Mouse (Mus musculus) R1 (cell line): ENCODE data around the gene Zfp799.

ENCODE experiments used
- DNase-seq: peaks from one replicate; pipeline ENCODE4 v3.0.0-alpha.2; 2018; ENCODE audit warnings: low read depth, low spot score

Zfp799 gene

DNA sequence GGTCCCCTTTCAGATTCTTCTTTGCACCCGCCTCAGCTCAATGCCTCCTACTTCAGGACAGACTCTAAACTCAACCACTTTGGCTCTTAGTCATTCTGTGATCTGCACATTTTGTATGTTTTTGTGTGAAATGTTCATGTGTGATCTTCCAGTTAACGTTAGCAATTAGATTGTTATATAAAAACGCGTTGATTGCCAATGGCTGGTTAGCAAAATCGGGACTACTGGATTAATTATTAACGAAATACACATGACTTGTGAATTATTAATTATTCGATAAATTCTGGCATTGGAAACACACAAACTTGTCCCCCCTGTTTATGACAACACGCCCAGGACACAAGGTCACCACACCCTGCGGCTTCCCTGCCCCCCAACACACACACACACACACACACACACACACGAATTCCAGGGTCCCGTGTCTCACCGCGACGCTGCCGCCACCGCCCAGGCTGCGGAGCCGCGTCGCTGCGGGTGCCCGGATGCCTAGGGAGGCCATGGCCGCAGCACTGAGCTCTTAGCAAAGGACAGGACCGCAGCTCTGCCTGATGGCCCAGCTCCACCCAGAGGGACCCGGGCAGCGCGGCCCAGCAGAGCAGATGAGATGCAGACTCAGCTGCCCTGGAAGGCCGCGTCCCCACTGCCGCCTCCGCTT, 42.5 kb downstream of the Zfp799 start:
- peak; percentile 53 for DNase-seq

DNA sequence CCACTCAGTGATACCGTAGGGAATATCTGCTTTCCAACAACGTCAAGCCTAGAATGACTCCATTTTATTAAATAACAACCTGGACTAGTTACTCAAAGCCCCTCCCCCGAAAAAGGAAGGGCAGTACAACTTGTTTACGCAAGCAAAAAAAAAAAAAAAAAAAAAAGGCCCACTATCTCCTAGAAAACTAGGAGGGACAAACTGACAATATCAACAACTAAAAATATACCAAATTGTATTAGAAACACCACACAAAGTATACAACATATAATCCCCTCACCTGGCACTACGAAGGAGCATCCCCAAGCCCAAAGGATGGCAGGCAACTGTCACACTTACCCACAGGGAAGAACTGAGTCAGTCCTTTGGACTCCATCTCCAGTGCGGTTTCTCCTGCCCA, 43.1 kb downstream of the Zfp799 start:
- DNase-seq, result no peak

DNA sequence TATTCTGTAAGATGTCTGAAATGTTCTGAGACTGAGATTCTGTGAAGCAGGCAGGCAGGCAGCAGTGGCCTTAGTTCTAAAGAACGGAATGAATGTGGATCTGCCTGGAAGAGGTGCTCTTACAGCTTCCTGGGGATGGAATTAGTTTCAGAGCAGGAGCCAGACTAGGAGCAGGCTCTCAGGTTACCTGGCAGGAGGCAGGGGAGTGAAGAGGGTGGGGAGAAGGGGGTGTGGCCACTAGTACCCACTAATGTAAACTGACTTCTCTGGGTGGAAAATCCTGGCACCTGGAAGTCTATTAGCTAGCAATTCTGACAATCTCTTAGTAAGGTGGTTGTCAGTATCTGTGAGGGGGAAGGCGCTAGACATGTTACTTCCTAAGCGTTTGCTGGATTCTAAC, 44.4 kb downstream of the Zfp799 start:
- DNase-seq, result no peak

DNA sequence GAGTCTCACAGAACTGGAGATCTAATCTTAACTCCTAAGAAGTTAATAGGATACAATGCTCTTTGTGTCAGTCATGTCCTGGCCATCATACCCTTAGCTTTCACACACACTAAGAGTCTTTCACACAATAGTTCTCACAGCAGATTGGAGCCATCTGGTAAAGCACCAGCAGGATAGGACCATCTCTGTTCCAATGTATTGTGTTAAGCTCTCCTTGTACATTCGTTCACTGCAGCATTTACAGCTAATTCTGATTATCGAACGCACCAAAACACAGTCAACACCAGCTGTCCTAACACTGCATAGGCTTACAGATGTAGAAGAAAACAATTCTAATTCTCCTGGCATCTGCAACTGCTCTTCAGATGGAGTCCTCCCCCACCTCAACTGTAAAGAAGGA, 52.5 kb downstream of the Zfp799 start:
- no peak for DNase-seq

DNA sequence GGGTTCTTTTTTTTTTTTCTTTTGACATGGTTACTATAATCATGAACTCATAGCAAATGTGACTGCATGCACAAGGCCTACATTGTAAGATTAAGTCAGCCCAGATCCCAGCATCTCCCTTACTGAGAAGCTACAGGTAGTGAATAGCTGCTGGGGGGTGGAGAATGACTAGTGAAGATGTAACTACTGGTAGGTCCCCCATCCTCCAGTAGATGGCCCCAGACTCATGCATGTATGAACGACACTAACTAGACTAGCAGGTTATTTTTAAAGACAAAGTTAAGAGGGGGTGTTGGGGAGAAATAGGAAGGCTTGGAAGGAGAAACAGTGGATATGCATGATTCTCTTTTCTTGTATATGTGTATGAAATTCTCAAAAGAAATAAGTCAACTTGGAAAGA, 58.8 kb downstream of the Zfp799 start:
- DNase-seq, result peak; percentile 48

DNA sequence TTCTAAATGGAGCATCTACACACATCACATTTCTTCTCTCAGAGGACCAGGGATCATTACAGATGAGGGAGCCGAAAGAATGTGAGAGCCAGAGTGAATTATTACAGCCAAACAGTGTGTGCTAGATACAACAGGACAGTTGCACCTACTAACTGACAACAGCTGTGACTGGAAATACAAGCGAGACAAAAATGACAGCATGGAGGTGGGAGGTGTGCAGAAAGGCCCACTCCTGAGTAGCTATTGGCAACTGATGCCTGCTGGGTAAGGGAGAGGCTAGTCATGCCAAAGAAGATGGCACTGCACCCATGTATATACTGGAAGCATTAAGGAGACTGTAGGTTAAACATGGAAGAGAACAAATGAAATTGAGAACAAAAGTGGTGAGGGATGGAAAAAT, 63.6 kb downstream of the Zfp799 start:
- DNase-seq, result no peak
